Mouse (Mus musculus) adrenal gland, adult 18-20 months (tissue): Measurements from ENCODE around the gene Zp1. TPM values are rescaled to one million over a fixed set of nuclear protein-coding genes. Genes with fewer than 3 reads are reported as not detected.

Source experiments
- DNase-seq, 2 experiments: peaks; one replicate each; pipeline ENCODE4 v3.0.0; 2021 to 2022; ENCODE audit warnings: low spot score in 2 of 2
- long read RNA-seq, 2 experiments: library from polyadenylated mRNA; stranded (forward); transcript quantifications; one replicate each; pipeline ENCODE4 v2.0.0; 2021
- total RNA-seq, 2 experiments: library from RNA; stranded (reverse); gene quantifications; 1 replicate in 1 of 2; 2 replicates in 1 of 2; pipeline ENCODE4 v1.2.3; 2021

The Zp1 gene
- not detected for total RNA-seq
- long read RNA-seq, experiment 1 = 0 reads
- long read RNA-seq, experiment 2 = 0 reads

DNA sequence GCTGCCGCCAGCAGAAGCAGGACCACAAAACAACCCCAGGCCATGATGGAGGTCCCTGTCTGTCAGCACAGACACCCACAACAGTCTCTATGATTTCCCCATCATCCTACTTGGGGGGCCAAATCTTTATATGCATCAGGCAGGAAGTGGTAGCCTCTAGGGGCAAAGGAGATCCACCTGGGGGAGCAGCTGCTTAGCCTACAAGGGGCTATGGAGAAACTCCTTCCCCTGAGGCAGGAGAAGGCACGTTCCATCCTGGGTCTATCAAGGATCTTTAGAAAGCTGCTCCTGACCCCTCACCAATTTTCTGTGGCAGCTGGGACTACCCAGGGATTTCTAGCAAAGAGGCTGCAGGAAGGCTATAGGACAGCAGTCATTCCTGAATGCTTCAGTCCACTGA lies at the start of gene Zp1:
TSS of gene Zp1 (minus strand) at position 101 of the 400 bp plus-strand sequence.
- no peak for DNase-seq

DNA sequence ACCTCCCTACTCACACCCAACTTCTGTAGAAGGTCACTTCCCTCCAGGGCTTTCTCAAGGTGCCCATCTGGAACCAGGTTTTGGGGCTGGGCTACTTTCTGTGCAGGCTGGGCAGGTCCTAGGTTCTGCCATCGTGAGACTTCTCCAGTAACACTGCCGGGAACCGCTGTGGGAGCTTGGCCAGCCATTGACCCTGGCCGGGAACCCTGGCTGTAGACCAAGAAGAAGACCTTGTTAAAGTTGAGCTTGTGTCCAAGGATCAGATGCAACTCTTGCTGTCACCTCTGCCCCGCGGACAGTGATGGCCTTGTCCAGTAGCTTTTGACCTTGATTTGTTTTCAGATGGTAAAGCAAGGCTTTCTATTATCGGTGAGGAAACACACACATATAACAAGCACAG lies 48.1 kb upstream of the Zp1 start:
- DNase-seq = peak in 1 of 2 experiments; percentile 69

DNA sequence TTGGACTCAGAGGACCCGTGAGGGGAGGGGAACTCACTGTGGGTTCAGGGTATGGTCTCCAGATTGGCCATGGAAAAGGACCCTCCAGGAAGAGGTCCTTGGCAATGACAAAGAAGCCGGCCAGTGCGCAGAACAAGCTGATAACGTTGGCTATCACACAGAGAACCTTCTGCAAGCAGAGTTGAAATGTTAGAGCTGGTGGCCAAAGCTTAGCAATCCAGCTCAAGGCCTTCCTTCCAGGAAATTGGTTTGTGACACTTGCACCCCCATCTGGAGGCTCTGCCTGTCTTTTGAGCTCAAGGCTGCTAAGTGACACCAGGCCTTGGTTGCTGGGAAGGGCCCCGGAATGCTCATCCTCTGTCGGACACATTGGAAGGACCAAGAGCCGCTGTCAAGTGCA lies 45.3 kb upstream of the Zp1 start:
- DNase-seq = no peak

DNA sequence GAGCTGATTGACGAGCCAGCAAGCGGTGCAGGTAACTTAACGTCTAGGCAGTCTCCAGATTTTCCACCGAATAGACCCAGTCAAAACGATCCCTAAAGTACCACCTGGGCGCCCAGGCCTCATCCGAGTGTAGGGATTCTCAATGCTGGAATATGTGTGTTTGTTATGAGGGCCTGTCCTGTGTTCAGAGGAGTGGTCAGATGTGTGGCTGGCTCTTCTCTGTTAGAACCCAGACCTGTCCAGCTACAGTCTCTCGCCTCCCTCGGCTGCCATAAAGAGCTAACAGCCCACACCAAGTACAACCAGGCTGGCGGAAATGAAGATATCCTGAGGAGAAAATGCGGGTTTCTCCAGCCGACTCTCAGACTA lies 39.5 kb upstream of the Zp1 start:
- DNase-seq = no peak

DNA sequence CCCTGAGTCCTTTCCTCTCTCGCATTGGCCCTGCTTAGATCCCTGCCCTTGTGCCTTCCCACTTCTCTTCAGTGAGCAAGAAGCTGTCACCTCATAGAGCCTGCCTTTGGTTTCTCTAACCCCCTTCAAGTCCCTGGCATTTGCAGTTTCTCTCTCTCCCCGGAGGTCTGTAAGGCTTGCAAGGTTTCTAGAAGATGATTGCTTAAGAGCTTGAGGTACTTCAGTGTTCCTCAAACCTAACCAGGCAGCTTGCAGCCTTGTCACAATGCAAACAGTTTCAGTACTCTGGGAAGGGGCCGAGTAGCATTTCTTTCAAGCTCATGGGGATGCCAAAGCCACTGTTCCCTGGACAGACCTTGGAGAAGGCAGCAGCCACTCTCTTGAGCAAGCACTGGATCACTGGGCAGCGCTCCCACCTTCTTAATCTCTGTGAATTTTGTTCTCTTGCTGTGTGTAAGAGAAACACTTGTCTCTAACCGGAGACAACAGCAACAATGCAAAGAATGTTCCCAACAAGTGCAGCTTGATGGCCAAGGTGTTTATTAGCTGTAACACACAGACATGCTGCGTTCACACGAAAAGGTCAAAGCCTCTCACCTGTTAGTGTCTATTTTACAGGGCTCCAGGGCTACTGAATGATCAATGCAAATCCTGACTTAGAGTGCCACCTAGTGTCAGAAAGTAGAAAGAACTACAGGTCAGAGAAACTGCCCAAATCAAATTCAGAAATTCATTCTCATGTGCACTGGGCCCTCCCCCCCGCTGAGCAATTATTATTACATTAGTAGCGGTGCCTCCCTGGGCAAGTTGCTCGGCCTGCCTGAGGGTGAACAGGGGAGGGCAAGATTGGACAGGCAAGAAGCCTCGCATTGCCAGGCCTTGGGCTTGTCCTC lies 38.9 kb upstream of the Zp1 start:
- DNase-seq = peak in 1 of 2 experiments; percentile 42

DNA sequence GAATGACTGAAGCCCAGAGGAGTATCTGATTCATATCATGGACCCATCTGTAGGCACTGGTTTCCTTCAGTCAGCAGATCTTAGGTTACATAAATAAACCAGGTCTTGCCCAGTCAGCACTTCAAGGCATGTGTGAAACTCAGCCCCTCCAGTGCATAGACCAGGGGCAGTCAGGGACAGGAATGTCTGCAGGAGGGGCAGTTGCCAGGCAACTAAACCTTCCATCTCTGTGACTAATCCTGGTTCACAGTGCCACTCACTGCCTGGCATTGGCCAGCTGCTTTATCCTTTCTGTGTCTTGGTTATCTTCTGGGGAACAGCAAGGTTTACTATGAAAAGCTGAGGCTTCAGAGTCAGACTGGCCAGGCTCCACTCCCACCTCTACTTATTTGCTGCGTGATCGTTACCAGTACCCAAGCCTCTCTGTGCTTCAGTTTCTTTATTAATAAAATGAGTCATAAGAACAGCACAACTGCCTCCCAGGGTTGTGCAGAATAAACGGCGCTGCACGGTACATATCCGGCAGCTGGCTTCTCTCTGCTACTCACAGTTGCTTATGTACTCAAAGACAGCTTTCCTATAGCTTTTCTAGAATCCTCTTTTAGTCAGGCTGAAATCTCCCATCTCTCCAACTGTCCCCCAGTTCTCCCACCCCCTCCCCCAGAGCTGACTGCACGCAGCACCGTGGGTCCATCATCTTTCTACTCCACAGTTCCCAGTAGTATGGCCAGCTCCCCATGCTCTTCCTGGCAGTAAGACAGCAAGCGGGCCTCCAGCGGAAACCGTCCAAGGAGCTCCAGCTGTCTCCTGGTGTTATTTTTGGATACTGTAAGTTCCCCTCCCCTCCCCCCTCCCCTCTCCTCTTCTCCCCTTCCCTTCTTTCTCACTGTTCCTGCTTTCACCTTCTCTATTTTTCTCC lies 31.8 kb upstream of the Zp1 start:
- DNase-seq = no peak

DNA sequence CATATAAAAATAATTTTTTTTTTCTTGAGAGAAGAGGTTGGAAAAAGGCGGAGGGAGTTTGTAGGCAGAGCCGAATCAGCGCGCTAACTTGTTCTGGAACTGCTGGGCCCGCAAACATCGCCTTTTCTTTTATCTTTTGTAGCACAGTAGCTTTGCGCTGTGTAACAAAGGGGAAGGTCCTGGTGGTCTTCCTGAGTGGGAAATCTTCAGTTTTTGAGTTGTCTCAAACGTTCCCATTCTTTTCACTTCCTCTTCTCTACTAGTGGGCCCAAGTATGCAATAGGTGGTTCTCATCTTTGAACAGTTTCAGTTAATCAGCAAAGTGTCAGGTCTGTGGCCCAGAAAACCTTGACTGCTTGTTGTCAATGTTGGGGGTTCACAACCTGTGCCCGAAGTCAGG lies 29.1 kb upstream of the Zp1 start:
- no peak for DNase-seq

DNA sequence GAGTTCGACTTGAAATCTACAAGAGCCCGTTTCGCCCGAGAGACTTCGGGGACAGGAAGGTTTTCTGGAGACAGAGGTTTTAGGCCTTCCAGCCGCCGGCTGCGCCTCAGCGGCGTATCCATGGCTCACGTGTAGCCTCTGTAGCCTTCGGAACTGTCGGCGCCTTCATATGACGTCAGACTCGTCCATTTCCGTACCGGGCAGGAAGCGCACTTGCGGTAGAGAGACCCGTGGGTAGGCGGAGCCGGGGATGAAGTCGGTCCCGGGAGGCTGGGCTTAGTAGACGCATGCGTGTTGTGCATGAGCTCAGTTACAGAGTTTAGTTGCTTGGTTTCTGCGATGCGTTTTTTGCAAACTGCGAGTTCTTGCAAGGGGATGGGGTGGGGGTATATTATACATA lies 28.7 kb upstream of the Zp1 start, which contains the start of gene Ccdc86:
TSS of gene Ccdc86 (minus strand) at position 155 of the 400 bp plus-strand sequence.
- DNase-seq = peak; percentile 92 to 93

DNA sequence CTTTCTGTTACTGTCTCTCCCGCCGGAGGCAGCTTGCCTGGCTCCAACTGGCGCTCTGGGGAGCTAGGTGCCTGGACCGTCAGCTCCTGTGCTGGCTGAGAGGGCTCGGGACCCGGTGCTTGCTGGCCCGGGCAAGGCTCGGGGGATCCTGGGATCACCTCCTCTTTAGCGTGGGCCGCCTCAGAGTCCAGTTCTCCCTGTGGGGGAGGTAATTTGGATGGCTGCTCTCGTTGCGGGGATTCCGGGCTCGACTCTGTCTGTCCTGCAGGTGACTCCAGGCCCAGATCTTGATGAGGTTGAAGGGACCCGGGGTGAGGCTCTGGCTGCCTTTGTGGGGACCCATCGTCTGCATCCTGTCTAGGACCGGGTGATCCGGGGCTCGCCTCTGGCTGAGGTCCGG lies 28.0 kb upstream of the Zp1 start:
- no peak for DNase-seq

DNA sequence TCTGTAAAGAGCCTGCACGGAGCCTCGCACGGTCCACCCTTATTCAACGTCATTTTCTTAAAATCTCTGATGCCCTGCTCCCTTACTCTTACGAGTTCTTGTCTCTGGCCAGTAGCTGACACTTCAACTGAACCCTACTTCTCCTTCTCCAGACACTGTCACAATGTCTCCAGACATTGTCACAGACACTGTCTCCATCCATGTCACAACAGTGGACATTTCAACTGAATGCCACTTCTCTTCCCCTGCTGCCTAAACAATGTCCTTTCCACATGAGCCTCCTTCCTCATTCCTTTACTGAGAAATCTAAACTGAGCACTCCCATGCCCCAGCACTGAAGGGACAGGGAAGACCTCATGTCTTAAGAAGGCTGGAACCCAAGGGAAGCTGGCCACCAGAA lies 26.8 kb upstream of the Zp1 start:
- no peak for DNase-seq

DNA sequence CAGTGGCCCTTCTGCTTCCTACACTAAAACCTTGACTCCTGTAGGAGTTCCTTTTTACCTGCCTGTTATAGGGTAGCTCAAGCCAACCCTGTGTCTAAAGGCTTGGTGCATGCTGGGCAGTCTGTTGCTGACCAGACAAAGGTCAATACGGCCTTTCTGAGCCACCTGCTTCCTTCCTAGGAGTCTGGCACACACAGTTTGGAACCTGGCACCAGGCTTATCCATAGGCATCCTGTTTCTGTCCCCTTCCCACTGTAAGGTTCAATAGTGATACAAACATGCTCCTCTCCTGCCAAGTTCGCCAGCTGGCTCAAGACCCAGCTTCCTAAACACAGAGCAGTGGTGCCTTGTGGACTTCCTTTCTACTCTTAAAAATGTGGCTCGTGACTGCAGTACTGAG lies 26.1 kb upstream of the Zp1 start:
- no peak for DNase-seq

DNA sequence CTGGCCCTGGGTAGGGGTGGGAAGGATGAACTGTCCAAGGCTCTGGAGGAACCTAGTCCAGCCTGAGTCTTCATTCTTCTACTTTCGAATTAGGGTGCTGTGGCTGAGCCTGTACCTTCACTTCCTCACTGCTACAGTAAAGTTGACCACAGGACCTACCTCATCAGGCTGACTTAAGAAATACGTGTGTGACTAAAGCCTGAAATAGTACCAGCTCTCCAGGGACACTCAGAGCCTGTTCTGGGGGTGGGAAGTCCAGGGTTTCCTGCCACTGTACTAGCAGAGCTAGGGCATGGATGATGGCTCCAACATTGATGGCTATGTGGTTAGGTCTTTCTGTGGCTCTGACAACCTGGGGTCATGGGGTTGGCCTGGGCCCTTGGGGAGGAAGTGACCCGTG lies 23.5 kb upstream of the Zp1 start:
- no peak for DNase-seq

DNA sequence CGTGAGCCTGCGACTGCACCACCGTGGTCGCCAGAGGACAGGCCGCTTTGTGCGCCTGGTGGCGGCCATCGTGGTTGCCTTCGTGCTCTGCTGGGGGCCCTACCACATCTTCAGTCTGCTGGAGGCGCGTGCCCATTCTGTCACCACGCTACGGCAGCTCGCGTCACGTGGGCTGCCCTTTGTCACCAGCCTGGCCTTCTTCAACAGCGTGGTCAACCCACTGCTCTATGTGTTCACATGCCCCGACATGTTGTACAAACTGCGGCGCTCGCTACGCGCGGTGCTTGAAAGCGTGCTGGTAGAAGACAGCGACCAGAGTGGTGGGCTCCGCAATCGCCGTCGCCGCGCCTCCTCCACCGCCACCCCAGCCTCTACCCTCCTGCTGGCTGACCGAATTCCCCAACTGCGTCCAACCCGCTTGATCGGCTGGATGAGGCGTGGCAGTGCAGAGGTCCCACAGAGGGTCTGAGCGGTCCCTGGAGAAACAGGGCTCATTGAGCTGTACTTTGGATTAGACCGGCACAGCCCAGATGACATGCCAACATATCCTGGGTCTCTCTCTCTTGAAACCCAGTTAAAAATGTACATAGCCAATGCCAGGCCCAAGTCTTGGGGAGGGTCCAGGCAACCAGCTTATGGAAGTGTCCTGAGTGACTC lies 20.5 kb upstream of the Zp1 start:
- DNase-seq = peak in 1 of 2 experiments; percentile 26

DNA sequence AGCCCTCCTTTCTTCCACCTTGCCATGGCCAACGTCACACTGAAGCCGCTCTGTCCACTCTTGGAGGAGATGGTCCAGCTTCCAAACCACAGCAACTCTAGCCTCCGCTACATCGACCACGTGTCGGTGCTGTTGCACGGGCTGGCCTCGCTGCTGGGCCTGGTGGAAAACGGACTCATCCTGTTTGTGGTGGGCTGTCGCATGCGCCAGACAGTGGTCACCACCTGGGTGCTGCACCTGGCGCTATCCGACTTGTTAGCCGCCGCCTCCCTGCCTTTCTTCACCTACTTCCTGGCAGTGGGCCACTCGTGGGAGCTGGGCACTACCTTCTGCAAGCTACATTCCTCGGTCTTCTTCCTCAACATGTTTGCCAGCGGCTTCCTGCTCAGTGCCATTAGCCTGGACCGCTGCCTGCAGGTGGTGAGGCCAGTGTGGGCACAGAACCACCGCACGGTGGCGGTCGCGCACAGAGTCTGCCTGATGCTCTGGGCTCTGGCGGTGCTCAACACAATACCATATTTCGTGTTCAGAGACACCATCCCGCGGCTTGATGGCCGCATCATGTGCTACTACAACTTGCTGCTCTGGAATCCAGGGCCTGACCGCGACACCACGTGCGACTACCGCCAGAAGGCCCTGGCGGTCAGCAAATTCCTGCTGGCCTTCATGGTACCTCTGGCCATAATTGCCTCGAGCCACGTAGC lies 19.8 kb upstream of the Zp1 start:
- DNase-seq = peak; percentile 61 to 70

DNA sequence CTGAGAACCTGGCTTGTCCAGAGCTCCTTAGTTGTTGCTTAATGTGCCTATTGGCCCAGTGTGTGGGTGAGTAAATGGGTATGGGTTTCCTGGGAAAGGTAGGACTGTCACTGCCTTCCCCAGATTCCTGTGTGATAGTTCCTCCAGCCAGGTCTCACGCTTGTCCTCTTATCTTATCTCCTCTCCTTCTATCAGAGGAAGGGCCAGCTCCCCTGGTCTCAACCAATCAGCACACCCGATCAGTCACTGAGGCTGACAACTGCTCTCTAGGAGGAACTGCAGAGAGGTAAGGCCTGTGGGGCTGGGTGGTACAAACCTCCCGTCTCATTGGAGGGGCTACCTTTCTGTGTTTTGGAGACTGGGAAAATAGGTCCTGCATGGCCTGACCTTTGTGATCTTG lies 18.3 kb upstream of the Zp1 start:
- no peak for DNase-seq

DNA sequence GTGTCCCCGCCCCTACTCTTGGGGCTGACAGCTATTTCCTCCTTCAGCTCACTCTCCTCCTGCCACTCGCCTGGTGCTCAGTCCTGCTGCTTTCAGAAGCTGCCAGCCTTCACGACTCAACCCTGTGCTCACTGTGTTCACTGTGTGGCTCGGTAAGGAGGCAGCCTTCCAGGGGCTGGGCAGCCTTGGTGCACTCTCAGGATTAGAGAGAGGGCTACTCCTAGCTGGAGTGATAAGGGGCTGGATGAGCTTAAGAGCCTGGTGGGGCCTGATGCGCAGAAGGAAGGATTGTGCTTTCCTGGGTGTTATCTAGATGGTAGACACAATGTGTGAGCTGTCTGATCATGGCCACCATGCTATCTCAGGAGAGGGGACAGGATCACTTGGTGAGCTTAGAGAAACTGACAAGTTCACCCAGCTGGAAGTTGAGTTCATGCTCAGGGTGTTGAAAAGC lies 16.7 kb upstream of the Zp1 start, which contains the start of gene Ptgdr2:
TSS of gene Ptgdr2 (plus strand) at position 51 of the 454 bp plus-strand sequence.
- no peak for DNase-seq

DNA sequence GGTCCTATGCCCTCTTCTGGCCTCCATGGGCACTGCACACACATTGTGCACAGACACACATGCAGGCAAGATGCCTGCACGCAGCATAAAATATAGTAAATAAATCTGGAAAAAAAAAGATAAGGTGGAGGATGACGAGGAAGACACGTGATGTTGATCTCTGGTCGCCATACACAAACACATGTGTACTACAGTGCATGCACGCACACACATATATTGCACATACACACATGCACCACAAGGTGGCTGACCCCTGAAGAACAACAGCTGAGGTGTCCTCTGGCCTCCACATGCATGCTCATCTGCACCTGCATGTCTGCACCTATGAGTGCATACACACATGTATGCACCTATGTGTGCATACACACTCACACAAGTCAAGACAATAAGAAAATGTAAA lies 15.6 kb upstream of the Zp1 start:
- DNase-seq = no peak

DNA sequence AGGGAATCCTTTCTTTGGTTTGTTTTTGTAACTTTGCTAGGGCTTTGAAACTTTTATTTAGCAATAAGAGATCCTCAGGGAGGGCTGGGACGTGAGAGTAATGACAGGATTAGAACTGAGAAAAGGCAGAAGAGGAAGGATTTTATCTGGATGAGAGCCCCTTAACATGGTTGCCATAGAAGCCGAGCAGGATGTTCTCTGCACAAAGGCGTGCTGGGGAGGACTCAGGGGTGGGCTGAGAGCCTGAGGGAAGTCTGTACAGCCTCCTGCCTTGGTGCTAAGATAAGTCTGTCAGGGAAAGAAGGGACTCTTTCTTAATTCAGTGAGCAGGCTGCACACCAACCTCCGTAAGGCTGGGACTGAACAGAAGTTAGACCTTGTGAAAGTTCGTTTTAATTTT lies 14.6 kb upstream of the Zp1 start:
- DNase-seq = no peak

DNA sequence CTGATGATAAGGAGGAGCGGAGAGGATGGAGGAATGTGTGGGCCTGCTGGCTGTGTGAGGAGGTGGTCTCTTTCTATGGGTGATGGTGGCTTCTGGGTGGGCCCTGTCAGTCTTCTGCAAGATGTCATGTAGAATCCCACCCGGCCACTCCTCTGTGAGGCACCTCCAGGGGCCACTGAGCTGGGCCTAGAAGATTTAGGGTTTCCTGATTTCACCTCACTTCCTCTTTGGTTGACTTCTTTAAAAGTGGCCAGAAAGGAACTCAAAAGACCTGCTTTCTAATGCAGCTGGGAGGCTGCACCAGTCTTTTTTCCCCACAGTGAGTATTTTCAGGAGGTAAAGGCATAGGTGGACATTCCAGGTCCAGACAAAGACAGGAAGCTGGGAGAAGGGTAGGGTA lies 10.2 kb upstream of the Zp1 start:
- DNase-seq = no peak

DNA sequence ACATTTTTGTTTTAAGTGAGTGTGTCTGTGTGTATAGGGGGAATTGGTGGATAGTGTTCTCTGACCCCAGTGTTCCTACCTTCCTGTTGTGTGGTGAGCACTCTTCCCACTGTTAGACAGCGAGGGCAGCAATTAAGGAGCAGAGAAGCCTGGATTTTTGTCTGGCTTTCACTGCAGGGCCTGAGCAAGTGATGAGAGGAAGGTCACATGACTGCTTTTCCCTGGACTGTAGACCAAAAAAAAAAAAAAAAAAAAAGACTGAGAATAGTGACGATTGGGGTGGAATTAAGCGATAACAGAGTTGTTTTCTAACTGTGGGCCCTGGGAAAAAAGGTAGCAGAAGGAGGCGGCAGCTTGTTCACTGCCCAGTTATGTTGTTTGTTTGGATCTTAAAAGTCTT lies 6.2 kb upstream of the Zp1 start:
- DNase-seq = no peak
